Mouse (Mus musculus): Measurements from ENCODE around the gene Hif3a. TPM values are rescaled to one million over a fixed set of nuclear protein-coding genes. Genes with fewer than 3 reads are reported as not detected.

Hif3a gene
- polyA plus RNA-seq, 1 experiment, result 0.68 TPM

- Histone ChIP-seq H3K4me1 (ENCODE audit: control insufficient read depth, insufficient read depth, insufficient read length, low read length) (peaks cover 41% of the 10 kb centered on the region), H3K4me3 (ENCODE audit: low read depth, low read length) (peak overlapping the region; percentile 35; the same call in 1 of the 2 replicates), H3K27ac (ENCODE audit: insufficient read depth, low read depth, low read length) (peak overlapping the region; percentile 83; the same call in 1 of the 2 replicates), H3K36me3 (ENCODE audit: control insufficient read depth, insufficient read depth, low read length) (peaks cover 32% of the 10 kb centered on the region), H3K27me3 (ENCODE audit: control insufficient read depth, insufficient read depth, low read length) (no peaks in the 10 kb centered on the region)
- no peak for TF ChIP-seq POLR2A (IDR thresholded peaks at IDR 0.05; ENCODE audit: low read depth, low read length)
- TF ChIP-seq CTCF (IDR thresholded peaks at IDR 0.05; ENCODE audit: extremely low read depth, insufficient read length, insufficient replicate concordance, low read depth, low read length), result no peak
- 29% methylated on average over 4 of the region's 4 CpGs for WGBS
These were observed 38.5 kb downstream of the Hif3a start for GRCm38 (mm10) chr7:17023701-17024100.

- 94% methylated on average over 15 of the region's 15 CpGs for WGBS
- Histone ChIP-seq H3K36me3 (ENCODE audit: control insufficient read depth, insufficient read depth, low read length) (peaks cover 32% of the 10 kb centered on the region), H3K27me3 (ENCODE audit: control insufficient read depth, insufficient read depth, low read length) (no peaks in the 10 kb centered on the region), H3K4me1 (ENCODE audit: control insufficient read depth, insufficient read depth, insufficient read length, low read length) (peaks cover 49% of the 10 kb centered on the region), H3K27ac (ENCODE audit: insufficient read depth, low read depth, low read length) (no peak overlapping the region), H3K4me3 (ENCODE audit: low read depth, low read length) (no peak overlapping the region)
- TF ChIP-seq CTCF (IDR thresholded peaks at IDR 0.05; ENCODE audit: extremely low read depth, insufficient read length, insufficient replicate concordance, low read depth, low read length) (no peak), POLR2A (IDR thresholded peaks at IDR 0.05; ENCODE audit: low read depth, low read length) (no peak)
These were observed 40.1 kb downstream of the Hif3a start for GRCm38 (mm10) chr7:17022176-17022575.

- no peak for TF ChIP-seq POLR2A (IDR thresholded peaks at IDR 0.05; ENCODE audit: low read depth, low read length)
- TF ChIP-seq CTCF (IDR thresholded peaks at IDR 0.05; ENCODE audit: extremely low read depth, insufficient read length, insufficient replicate concordance, low read depth, low read length), result no peak
These were observed 42.6 kb downstream of the Hif3a start for GRCm38 (mm10) chr7:17019426-17020166.

GRCm38 (mm10) chr7:17017921-17018320, 44.3 kb downstream of the Hif3a start:
- Histone ChIP-seq H3K4me3 (ENCODE audit: low read depth, low read length) (no peak overlapping the region), H3K36me3 (ENCODE audit: control insufficient read depth, insufficient read depth, low read length) (peaks cover 60% of the 10 kb centered on the region), H3K4me1 (ENCODE audit: control insufficient read depth, insufficient read depth, insufficient read length, low read length) (peaks cover 23% of the 10 kb centered on the region), H3K27me3 (ENCODE audit: control insufficient read depth, insufficient read depth, low read length) (no peaks in the 10 kb centered on the region), H3K27ac (ENCODE audit: insufficient read depth, low read depth, low read length) (peak overlapping the region; percentile 78)
- TF ChIP-seq CTCF (IDR thresholded peaks at IDR 0.05; ENCODE audit: extremely low read depth, insufficient read length, insufficient replicate concordance, low read depth, low read length) (no peak), POLR2A (IDR thresholded peaks at IDR 0.05; ENCODE audit: low read depth, low read length) (no peak)
- WGBS, result 32% methylated on average over 2 of the region's 2 CpGs

More at GRCm38 (mm10) chr7:17019426-17020166, 42.6 kb downstream of the Hif3a start:
- Histone ChIP-seq H3K4me1 (ENCODE audit: control insufficient read depth, insufficient read depth, insufficient read length, low read length) (peaks cover 39% of the 10 kb centered on the region), H3K27ac (ENCODE audit: insufficient read depth, low read depth, low read length) (no peak overlapping the region), H3K27me3 (ENCODE audit: control insufficient read depth, insufficient read depth, low read length) (no peaks in the 10 kb centered on the region), H3K36me3 (ENCODE audit: control insufficient read depth, insufficient read depth, low read length) (peaks cover 49% of the 10 kb centered on the region), H3K4me3 (ENCODE audit: low read depth, low read length) (no peak overlapping the region)
- whole genome bisulfite sequencing, result 66% methylated on average over 7 of the region's 7 CpGs

- TF ChIP-seq CTCF (IDR thresholded peaks at IDR 0.05; ENCODE audit: extremely low read depth, insufficient read length, insufficient replicate concordance, low read depth, low read length), result no peak
- no peak for TF ChIP-seq POLR2A (IDR thresholded peaks at IDR 0.05; ENCODE audit: low read depth, low read length)
- H3K36me3 ChIP-seq (ENCODE audit: control insufficient read depth, insufficient read depth, low read length), result peaks cover 64% of the 10 kb centered on the region
These were observed 45.2 kb downstream of the Hif3a start for GRCm38 (mm10) chr7:17017036-17017435.

GRCm38 (mm10) chr7:17015381-17015780, 46.8 kb downstream of the Hif3a start:
- Histone ChIP-seq H3K36me3 (ENCODE audit: control insufficient read depth, insufficient read depth, low read length) (peaks cover 62% of the 10 kb centered on the region), H3K27ac (ENCODE audit: insufficient read depth, low read depth, low read length) (peak overlapping the region; percentile 11; the same call in 1 of the 2 replicates), H3K4me1 (ENCODE audit: control insufficient read depth, insufficient read depth, insufficient read length, low read length) (peaks cover 17% of the 10 kb centered on the region), H3K4me3 (ENCODE audit: low read depth, low read length) (no peak overlapping the region), H3K27me3 (ENCODE audit: control insufficient read depth, insufficient read depth, low read length) (no peaks in the 10 kb centered on the region)
- WGBS, result 45% methylated on average over 6 of the region's 6 CpGs
- no peak for TF ChIP-seq CTCF (IDR thresholded peaks at IDR 0.05; ENCODE audit: extremely low read depth, insufficient read length, insufficient replicate concordance, low read depth, low read length)
- no peak for TF ChIP-seq POLR2A (IDR thresholded peaks at IDR 0.05; ENCODE audit: low read depth, low read length)

More at GRCm38 (mm10) chr7:17017036-17017435, 45.2 kb downstream of the Hif3a start:
- H3K27me3 ChIP-seq (ENCODE audit: control insufficient read depth, insufficient read depth, low read length), result no peaks in the 10 kb centered on the region
- peak overlapping the region; percentile 85 for H3K27ac ChIP-seq (ENCODE audit: insufficient read depth, low read depth, low read length)
- peaks cover 23% of the 10 kb centered on the region for H3K4me1 ChIP-seq (ENCODE audit: control insufficient read depth, insufficient read depth, insufficient read length, low read length)
- no peak overlapping the region for H3K4me3 ChIP-seq (ENCODE audit: low read depth, low read length)
- 21% methylated on average over 1 of the region's 1 CpGs for WGBS

GRCm38 (mm10) chr7:17011909-17012590, 50.2 kb downstream of the Hif3a start:
- Histone ChIP-seq H3K4me3 (ENCODE audit: low read depth, low read length) (no peak overlapping the region), H3K27me3 (ENCODE audit: control insufficient read depth, insufficient read depth, low read length) (no peaks in the 10 kb centered on the region), H3K27ac (ENCODE audit: insufficient read depth, low read depth, low read length) (no peak overlapping the region), H3K36me3 (ENCODE audit: control insufficient read depth, insufficient read depth, low read length) (peaks cover 81% of the 10 kb centered on the region), H3K4me1 (ENCODE audit: control insufficient read depth, insufficient read depth, insufficient read length, low read length) (peaks cover 14% of the 10 kb centered on the region)
- TF ChIP-seq POLR2A (IDR thresholded peaks at IDR 0.05; ENCODE audit: low read depth, low read length), result no peak
- WGBS, result 89% methylated on average over 7 of the region's 7 CpGs

Measured in small intestine, adult 2 months (tissue).